7 mouse cellular contexts compared by ENCODE assay signal in the genomic region with DNA sequence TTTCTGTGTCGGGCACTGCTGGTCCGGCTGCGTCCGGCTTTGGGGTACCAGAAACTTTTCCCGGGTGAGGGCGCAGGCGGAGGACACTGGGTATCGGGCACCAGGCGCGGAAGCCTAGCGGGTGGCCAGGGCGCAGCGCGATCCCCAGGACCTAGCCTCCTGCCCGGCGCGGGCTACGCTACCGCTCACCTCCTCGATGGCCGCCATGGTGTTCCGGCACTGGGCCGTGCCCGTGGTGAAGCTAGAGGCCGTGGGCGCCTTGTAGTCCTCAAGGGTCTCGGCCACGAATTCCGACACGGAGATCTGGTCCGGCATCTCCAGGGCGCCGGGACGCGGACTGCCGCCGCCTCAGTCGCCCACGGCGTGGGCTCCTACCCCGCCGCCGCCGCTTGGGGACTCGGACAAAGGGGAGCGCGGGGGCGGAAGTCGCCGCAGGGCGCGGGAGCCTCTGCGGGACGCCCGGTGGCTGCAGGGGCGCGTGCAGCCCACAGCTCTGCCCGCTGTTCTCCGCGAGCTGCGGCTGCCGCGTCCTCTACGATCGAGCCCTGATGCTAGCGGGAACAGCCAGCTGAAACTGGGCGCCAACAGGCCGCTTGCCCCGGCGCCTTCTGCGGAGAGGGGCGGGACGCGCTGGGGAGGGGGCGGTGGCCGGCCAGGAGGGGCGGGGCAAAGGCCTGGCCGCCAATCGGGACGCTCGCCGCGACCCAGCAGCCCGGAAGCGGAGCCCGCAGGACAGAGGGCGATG.
DNase-seq lines count a peak whose midpoint lies in the region; ATAC-seq and TF ChIP-seq lines count a peak whose summit lies in the region.
"Not testable (repeated sequence)": the region's sequence is repeated elsewhere in the genome, so short reads cannot be mapped to it uniquely, and the experiment has no call there.

No protein-coding gene starts in this region.

- H3K27me3 ChIP-seq in erythroblast, embryonic 14.5 days (ENCODE audit: control insufficient read depth); heart, embryonic 13.5 days (replicated peaks); kidney, embryonic 15.5 days; liver, embryonic 11.5 days (replicated peaks; ENCODE audit: control insufficient read depth, insufficient read depth, low read length); midbrain, postnatal 0 days (ENCODE audit: insufficient read depth, low read length): not testable (repeated sequence)

- peak overlapping the region; percentile 87 for H3K4me3 ChIP-seq in bone marrow macrophage, adult 2 months (ENCODE audit: insufficient read depth, low read length)
- H3K4me3 ChIP-seq in erythroblast, embryonic 14.5 days (replicated peaks) = peak overlapping the region; percentile 41
- peak overlapping the region; percentile 87 for H3K4me3 ChIP-seq in heart, embryonic 13.5 days
- peak overlapping the region; percentile 85 for H3K4me3 ChIP-seq in kidney, embryonic 15.5 days (replicated peaks)
- peak overlapping the region; percentile 80 for H3K4me3 ChIP-seq in liver, embryonic 11.5 days (ENCODE audit: low read depth, low read length)
- peak overlapping the region; percentile 64 for H3K4me3 ChIP-seq in midbrain, postnatal 0 days (ENCODE audit: low read depth, low read length)

- not testable (repeated sequence) for H3K4me1 ChIP-seq in bone marrow macrophage, adult 2 months (ENCODE audit: control insufficient read depth, insufficient read depth, low read length); erythroblast, embryonic 14.5 days (ENCODE audit: control insufficient read depth); heart, embryonic 13.5 days; kidney, embryonic 15.5 days; liver, embryonic 11.5 days (replicated peaks; ENCODE audit: control insufficient read depth, insufficient read depth, low read length); midbrain, postnatal 0 days (ENCODE audit: insufficient read depth, low read length)

- H3K27ac ChIP-seq in bone marrow macrophage, adult 2 months (ENCODE audit: insufficient read depth, low read depth, low read length) = not testable (repeated sequence)
- H3K27ac ChIP-seq in heart, embryonic 13.5 days (replicated peaks) = peak overlapping the region; percentile 93
- H3K27ac ChIP-seq in kidney, embryonic 15.5 days = peak overlapping the region; percentile 96
- H3K27ac ChIP-seq in liver, embryonic 11.5 days (ENCODE audit: low read depth, low read length) = peak overlapping the region; percentile 58; the same call in 1 of the 2 replicates
- H3K27ac ChIP-seq in midbrain, postnatal 0 days (ENCODE audit: low read depth, low read length) = peak overlapping the region; percentile 87

- H3K9me3 ChIP-seq in erythroblast, embryonic 14.5 days (ENCODE audit: control insufficient read depth, low read length) = peaks cover 14% of the 10 kb centered on the region
- peaks cover 11% of the 10 kb centered on the region for H3K9me3 ChIP-seq in heart, embryonic 13.5 days
- peaks cover 20% of the 10 kb centered on the region for H3K9me3 ChIP-seq in kidney, embryonic 15.5 days (replicated peaks)
- H3K9me3 ChIP-seq in liver, embryonic 11.5 days (ENCODE audit: control insufficient read depth, low read length); midbrain, postnatal 0 days (ENCODE audit: low read length): not testable (repeated sequence)

- under 1% methylated on average over 85 of the region's 87 CpGs for WGBS in heart, embryonic 13.5 days
- under 1% methylated on average over 86 of the region's 87 CpGs for WGBS in kidney, embryonic 15.5 days
- WGBS in liver, embryonic 11.5 days = under 1% methylated on average over 74 of the region's 87 CpGs
- WGBS in midbrain, postnatal 0 days = 1% methylated on average over 55 of the region's 87 CpGs

- peak overlapping the region; percentile 66 for H3K4me2 ChIP-seq in heart, embryonic 13.5 days
- H3K4me2 ChIP-seq in kidney, embryonic 15.5 days = peak overlapping the region; percentile 57
- H3K4me2 ChIP-seq in liver, embryonic 11.5 days = peak overlapping the region; percentile 63
- peak overlapping the region; percentile 32 for H3K4me2 ChIP-seq in midbrain, postnatal 0 days (ENCODE audit: low read depth, low read length, poor library complexity, severe bottlenecking)

- peak overlapping the region; percentile 95 for H3K9ac ChIP-seq in heart, embryonic 13.5 days
- H3K9ac ChIP-seq in kidney, embryonic 15.5 days = peak overlapping the region; percentile 88
- peak overlapping the region; percentile 86 for H3K9ac ChIP-seq in liver, embryonic 11.5 days (ENCODE audit: low read depth, low read length)
- peak overlapping the region; percentile 83 for H3K9ac ChIP-seq in midbrain, postnatal 0 days (replicated peaks; ENCODE audit: low read length, poor library complexity, severe bottlenecking)

- TF ChIP-seq POLR2A in bone marrow macrophage, adult 2 months (IDR thresholded peaks at IDR 0.05; ENCODE audit: borderline replicate concordance, low read depth, low read length) = not testable (repeated sequence)

- TF ChIP-seq CTCF in bone marrow macrophage, adult 2 months (IDR thresholded peaks at IDR 0.05; ENCODE audit: low read depth, low read length); midbrain, postnatal 0 days (IDR thresholded peaks at IDR 0.05): not testable (repeated sequence)

- ATAC-seq in heart, embryonic 13.5 days (ENCODE audit: extremely low read depth, insufficient number of reproducible peaks, low FRiP score, low TSS enrichment) = peak; percentile 96
- peak; percentile 100 for ATAC-seq in kidney, embryonic 15.5 days (replicated peaks; ENCODE audit: low FRiP score)
- peak; percentile 100 for ATAC-seq in liver, embryonic 11.5 days (replicated peaks; ENCODE audit: low FRiP score)
- peak; percentile 99 for ATAC-seq in midbrain, postnatal 0 days (ENCODE audit: low FRiP score)

- DNase-seq in liver, embryonic 11.5 days (ENCODE audit: low spot score) = peak; percentile 81
- peak; percentile 78 for DNase-seq in midbrain, postnatal 0 days (ENCODE audit: low spot score)
- DNase-seq in spleen, postnatal 36 days (ENCODE audit: low spot score in 2 of 2) = peak; percentile 32 to 54

- H3K36me3 ChIP-seq in erythroblast, embryonic 14.5 days (ENCODE audit: control insufficient read depth); liver, embryonic 11.5 days (ENCODE audit: control insufficient read depth, insufficient read depth, low read length); midbrain, postnatal 0 days (ENCODE audit: insufficient read depth, low read length): not testable (repeated sequence)
- H3K36me3 ChIP-seq in heart, embryonic 13.5 days = peaks cover 24% of the 10 kb centered on the region
- H3K36me3 ChIP-seq in kidney, embryonic 15.5 days = peaks cover 26% of the 10 kb centered on the region
